Mouse (Mus musculus) kidney, adult 2 months (tissue): ENCODE measurements around the gene Nptn.

Source experiments
- CTCF ChIP-seq: fragments of 200-500 bp; conservative IDR thresholded peaks from 2 replicates; pipeline ENCODE4 v1.5.1; 2011; ENCODE audit warnings: low read depth, mild to moderate bottlenecking, control low read depth, low read length, moderate library complexity, mixed read lengths; ENCODE audit not compliant: insufficient read depth, insufficient read length
- POLR2A ChIP-seq: fragments of 200-500 bp; IDR thresholded peaks from one replicate; pipeline ENCODE4 v1.6.1; 2011; ENCODE audit warnings: low read depth, low read length, control low read depth

DNA sequence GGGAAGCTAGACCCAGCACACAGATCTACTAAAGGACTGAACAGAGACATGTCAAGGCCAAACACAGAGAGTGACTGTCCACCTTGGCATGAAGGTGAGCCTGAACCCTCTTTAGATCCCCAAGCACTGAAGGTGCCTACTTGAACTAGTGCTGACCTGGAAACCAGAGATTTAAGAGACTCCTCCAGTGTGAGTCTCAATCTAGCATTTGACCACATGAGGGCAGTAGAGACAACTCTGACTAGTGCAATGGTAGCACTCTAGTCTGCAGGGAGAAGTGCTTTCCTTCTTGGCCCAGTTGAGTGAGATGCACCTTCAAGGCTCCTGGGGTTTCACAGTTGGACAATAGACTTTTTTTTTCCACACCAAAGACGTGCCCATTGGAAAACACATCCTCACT is 47.3 kb upstream of the Nptn start:
- TF ChIP-seq CTCF = peak; percentile 49
- TF ChIP-seq POLR2A = no peak
